Mouse (Mus musculus): Measurements from ENCODE around the gene Celf3.

Celf3 gene

DNA sequence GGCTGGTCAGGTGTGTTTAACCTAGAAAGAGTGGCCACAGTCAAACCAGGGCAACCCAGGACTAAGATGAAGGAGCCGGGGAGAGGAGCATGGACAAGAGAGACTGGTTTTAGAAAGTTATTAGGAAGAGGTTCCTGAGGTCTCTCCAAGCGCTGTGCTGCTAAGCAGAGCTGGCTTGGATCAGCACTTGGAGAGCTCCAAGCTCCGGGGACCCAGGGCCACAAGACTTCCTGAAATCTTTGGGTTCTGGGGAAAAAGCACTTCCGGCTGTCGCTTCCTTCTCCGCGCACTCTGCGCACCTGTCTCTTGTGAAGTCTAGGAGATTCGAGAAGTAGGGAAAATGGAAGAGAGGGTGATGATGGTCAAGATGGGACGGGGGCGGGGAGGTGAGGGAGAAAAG, 1.5 kb downstream of the Celf3 start:
- no peak for DNase-seq (ENCODE audit: low spot score in 2 of 2)

DNA sequence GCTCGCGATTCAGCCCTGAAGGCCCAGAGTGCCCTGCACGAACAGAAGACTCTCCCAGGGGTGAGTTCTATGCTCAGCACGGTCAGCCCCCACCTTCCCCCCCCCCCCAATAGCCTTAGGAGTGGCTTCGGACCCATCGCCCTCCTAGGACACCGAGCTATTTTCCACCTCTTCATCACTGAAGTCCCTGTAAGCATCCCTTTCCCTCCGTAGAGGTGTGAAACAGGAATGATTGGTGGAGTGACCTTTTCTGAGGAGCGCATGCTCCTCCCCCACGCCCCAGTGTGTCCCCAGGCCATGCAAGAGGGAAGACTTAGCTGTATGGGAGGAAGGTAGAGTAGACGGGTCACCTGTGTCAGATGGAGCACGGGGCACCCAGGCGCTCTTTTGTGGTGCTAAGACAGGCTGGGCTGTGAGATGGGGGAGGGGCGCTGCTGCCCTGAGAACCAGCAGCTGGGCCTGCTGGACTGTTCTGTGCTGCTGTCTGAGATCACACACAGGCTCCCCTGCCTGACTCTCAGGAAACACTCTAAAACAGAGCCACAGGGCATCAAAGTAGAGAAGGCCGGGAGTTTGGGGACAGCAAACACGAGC, 2.3 kb downstream of the Celf3 start, which contains the start of gene Riiad1:
Gene Riiad1 (minus strand): TSS at position 51 of the 594 bp plus-strand sequence.
- no peak for DNase-seq (ENCODE audit: low spot score in 2 of 2)

DNA sequence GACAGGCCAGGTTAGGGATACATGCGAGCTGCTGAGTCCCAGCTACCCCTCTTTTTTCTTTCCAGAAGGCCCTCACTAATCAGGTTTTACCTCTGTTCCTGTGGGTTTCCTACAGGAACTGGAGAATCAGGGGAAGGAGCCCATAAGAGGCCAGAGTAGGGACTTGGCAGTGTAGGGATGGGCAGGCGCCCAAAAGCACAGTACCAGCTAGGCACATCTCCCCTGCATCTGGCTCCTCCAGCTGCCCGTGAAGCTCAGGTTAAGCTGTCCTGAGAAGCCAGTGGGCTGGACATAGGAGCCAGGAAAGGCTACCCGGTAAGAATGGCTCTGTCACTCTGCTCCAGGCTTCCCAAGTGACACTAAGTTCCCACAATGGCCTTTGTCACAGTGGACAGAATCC, 3.3 kb downstream of the Celf3 start:
- DNase-seq (ENCODE audit: low spot score in 2 of 2) = no peak

DNA sequence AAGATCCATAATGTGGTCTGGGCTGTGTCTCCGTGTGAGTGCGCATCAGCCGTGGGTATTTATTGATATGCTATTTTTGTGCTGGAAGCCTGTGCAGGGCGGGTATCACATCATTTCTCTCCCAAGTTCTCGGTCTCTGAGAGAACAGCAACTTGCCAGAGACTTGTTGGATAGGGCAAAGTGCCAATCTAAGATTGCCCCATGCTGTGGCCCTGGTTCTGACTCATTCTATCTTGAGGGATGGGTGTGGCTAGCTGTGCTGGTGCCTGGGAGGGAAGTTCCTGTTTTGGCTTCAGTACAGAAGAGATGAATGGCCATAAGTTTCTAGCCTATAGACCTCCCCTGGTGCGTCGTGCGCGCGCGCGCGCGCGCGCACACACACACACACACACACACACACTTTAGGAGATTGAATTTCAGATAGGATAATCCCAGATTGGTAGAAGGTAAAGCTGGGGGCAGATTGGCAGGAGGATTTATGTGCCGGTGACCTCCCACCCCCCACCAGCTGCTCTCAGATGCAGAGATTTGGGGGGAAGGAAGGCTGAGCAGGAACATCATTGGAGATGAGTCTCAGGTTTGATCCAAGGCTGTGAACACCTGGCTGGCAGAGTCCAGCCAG, 4.8 kb downstream of the Celf3 start:
- no peak for DNase-seq (ENCODE audit: low spot score in 2 of 2)

DNA sequence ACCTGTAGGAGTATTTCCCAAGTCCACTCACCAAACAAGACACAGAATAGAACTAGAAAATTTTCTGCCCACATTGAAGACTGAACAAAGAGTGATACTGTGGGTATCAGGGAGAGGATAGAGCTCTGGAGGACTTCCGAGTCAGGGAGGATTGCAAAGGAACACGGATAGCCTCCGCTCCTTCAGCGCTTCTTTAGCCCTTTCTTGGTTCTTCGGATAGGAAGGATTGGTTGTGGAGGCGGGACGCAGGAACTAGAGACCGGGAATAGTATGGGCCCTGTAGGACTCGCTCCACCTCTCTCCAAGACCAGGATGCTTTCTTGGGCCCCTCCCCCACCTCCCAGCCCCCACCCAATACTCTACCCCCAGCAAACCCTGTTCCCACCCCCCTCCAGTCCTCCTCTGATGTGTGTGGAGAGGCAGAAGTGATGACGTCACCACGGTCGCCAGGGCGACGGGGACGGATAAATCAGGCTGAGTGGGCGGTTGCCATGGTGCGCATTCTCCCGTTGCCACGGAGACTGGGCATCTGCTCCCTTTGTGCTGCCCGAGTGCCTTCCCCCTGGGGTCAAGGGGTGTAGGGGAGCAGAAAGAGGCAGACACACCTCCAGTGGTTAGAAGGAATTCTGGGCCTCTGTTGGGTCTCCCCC, 5.8 kb downstream of the Celf3 start:
- no peak for DNase-seq (ENCODE audit: low spot score in 2 of 2)

DNA sequence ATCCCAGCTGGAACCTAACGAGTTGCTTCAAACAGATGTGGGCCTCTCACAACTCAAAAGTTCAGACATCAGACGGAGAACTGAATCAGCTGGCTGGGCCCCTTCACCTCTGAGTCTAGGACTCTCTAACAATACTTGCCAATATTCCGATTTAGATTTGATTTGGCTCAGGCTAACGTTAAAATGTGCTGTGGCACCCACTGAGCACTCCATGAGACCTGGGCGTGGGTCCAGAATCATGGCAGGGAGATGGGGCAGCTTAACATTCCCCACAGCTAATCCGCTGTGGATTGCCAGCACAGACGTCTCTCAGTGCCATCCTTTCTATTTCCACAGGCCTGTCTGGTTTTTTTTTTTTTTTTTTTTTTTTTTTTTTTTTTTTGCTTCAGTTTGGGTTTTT, 7.8 kb downstream of the Celf3 start:
- DNase-seq (ENCODE audit: low spot score in 2 of 2) = no peak

DNA sequence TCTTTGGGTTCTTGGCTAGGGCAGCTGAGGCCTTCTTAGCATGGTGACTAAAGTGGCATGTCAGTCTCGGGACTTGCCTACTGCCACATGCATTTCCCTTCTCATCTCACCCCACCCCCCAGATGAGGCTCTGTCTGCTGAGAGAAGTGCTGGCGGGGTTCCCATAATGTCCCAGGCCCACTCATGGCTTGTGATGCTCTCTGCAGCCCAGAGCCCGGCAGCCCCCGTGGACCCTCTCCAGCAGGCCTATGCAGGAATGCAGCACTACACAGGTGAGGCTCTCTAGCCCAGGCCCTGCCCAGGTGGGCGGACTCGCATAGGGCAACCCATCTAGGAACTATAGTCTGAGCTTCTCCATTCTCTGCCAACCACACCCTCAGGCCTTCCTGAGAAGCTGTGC, 9.5 kb downstream of the Celf3 start:
- DNase-seq (ENCODE audit: low spot score in 2 of 2) = no peak

DNA sequence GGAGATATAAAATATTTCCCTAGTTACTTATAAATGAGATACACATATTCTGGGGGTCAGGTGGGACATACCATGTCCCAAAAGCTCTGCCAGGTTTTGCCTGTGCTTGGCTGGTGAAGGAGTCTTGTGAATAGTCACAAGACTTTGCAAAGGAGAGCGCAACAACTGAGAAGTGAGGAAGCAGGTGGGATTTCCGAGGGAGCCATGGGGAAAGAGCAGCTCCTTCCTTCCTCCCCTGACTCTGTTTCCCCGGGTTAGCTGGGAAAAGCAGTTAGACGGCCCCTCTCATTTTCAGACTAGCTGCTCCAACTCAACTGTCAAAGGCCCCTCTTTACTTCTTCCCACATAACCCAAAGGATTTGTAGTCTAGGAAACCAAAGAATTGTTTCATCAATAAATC, 19.1 kb downstream of the Celf3 start:
- DNase-seq (ENCODE audit: low spot score in 2 of 2) = no peak

DNA sequence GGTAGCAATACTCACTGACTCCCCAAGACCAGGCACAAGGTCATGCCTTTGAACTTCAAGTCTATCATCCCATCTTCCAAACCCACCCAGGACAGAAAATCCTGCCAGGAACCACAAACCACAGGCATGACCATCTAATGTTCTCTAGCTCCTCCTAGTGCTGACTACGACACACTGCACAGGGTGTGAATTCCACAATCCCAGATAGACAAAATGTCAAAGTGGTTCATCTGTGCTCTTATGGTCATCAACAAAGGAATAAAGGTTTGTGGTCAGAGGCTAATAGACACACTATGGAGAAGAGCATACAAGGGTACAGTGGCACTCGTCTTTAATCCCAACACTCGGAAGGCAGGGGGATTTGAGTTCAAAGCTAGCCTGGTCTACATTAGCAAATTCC, 24.1 kb downstream of the Celf3 start:
- DNase-seq (ENCODE audit: low spot score in 2 of 2) = no peak

DNA sequence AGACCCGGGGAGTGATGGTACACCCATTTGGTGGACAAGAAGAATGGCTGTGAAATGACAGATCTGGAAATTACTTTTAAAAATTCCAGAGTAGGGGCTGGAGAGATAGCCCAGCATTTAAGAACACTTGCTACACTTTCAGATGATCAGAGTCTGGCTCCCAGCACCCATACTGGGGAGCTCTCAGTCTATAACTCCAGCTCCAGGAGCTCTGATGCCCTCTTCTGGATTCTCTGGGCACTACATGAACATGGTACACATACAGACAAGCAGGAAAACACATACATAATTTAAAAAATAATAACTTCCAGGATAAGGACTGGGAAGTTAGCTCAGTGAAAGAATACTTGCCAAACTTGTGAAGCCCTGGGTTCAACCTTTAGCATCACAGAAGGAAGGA, 28.6 kb downstream of the Celf3 start:
- DNase-seq (ENCODE audit: low spot score in 2 of 2) = peak in 1 of 2 experiments; percentile 31

DNA sequence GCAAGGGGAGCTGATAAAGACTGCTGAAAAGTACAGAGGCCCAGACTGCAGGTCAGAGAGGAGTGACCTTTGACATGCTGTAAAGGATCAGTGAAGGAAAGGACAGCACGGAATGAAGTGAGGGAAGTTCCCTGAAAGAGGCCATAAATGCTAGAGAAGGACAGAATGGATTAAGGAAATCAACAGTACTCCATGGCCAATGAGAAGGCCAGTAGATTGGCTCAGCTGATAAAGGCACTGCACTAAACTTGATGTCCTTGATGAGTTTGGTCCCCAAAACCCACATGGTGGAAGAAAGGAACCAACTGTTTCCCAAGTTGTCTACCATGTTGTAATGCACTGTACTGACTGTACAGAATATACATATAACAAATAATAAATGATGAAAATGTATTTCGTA, 48.6 kb downstream of the Celf3 start:
- no peak for DNase-seq (ENCODE audit: low spot score in 2 of 2)

DNA sequence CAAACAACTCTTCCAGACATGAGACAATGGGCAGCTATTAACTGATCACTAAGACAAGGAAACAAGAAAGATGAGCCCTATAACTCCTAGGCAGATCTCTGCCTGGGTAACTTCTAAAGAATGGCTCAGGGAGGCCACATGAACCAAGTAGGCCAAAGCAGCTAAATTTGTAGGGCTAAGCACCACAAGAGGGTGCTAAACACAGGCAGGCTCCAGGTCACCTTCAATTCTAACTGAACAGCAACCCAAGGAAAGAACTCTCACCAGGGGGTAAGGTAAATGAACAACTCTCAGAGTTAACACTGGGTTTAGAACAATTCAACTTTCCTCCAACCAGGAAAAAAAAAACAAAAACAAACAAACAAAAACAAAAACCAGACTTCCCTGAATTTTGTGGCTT, 55.9 kb downstream of the Celf3 start:
- DNase-seq (ENCODE audit: low spot score in 2 of 2) = peak in 1 of 2 experiments; percentile 30

DNA sequence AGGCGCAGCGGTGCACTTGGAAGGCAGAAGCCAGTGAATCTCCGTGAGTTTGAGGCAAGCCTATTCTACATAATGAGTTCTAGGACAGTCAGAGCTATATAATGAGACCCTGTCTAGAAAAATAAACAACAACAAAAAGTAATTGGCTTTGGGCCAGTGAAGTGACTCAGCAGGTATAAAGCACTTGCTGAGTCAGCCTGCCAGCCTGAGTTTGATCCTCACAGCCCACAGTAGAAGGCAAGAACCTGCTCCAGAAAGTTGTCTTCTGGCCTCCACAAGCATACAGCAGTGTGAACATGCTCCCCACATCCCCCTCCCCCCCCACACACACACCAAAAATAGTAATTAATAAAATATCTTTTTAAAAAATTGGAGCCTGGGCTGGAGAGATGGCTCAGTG, 59.1 kb downstream of the Celf3 start:
- DNase-seq (ENCODE audit: low spot score in 2 of 2) = peak in 1 of 2 experiments; percentile 29
